Mouse (Mus musculus) testis, adult 2 months (tissue): ENCODE measurements around the gene Itga3. TPM values are rescaled to one million over a fixed set of nuclear protein-coding genes. Genes with fewer than 3 reads are reported as not detected.
"Not testable (repeated sequence)": the region's sequence is repeated elsewhere in the genome, so short reads cannot be mapped to it uniquely, and the experiment has no call there.

ENCODE experiments used
- H3K27ac ChIP-seq: fragments of 200-500 bp; 2 replicates; pipeline ENCODE4 v1.5.1; 2012; ENCODE audit warnings: low read depth, low read length; ENCODE audit not compliant: control insufficient read depth, insufficient read depth
- H3K27me3 ChIP-seq: fragments of 200-500 bp; 2 replicates; pipeline ENCODE4 v1.6.1; 2012; ENCODE audit warnings: mild to moderate bottlenecking, low read length, moderate library complexity; ENCODE audit not compliant: control insufficient read depth, insufficient read depth
- H3K36me3 ChIP-seq: fragments of 200-500 bp; 2 replicates; pipeline ENCODE4 v1.6.1; 2012; ENCODE audit warnings: mild to moderate bottlenecking, low read length; ENCODE audit not compliant: control insufficient read depth, insufficient read depth
- H3K4me1 ChIP-seq: fragments of 200-500 bp; 2 replicates; pipeline ENCODE4 v1.6.1; 2012; ENCODE audit warnings: low read length; ENCODE audit not compliant: control insufficient read depth, insufficient read depth
- H3K4me3 ChIP-seq: fragments of 200-500 bp; 2 replicates; pipeline ENCODE4 v1.5.1; 2012; ENCODE audit warnings: low read depth, mild to moderate bottlenecking, low read length, moderate library complexity, mixed read lengths; ENCODE audit not compliant: control insufficient read depth
- CTCF ChIP-seq: fragments of 200-500 bp; IDR thresholded peaks from 2 replicates; pipeline ENCODE4 v1.5.1; 2012; ENCODE audit warnings: low read depth, mild to moderate bottlenecking, inconsistent platforms, low read length, moderate library complexity; ENCODE audit not compliant: control insufficient read depth, insufficient read depth, insufficient replicate concordance
- POLR2A ChIP-seq: fragments of 200-500 bp; IDR thresholded peaks from 2 replicates; pipeline ENCODE4 v1.6.1; 2012; ENCODE audit warnings: low read depth, mild to moderate bottlenecking, inconsistent platforms, low read length, moderate library complexity; ENCODE audit not compliant: control insufficient read depth
- polyA plus RNA-seq: library from polyadenylated mRNA; depleted of rRNA; stranded (reverse); fragments of >200 nt; gene quantifications from 2 replicates; pipeline ENCODE4 v1.2.3, GENCODE M21; 2012

Itga3 gene
- polyA plus RNA-seq, 1 experiment: 1.5 TPM

- Histone ChIP-seq H3K36me3 (no peaks in the 10 kb centered on the region), H3K27me3 (peaks cover 2% of the 10 kb centered on the region; the same call in 1 of the 2 replicates), H3K4me1 (peaks cover 18% of the 10 kb centered on the region), H3K4me3 (no peak overlapping the region), H3K27ac (no peak overlapping the region)
- TF ChIP-seq POLR2A (no peak), CTCF (no peak)
These were observed 64.5 kb downstream of the Itga3 start for GRCm38 (mm10) chr11:95012075-95012474.

- TF ChIP-seq POLR2A (no peak), CTCF (no peak)
- H3K27me3 ChIP-seq: peaks cover 2% of the 10 kb centered on the region; the same call in 1 of the 2 replicates
- H3K4me1 ChIP-seq: peaks cover 21% of the 10 kb centered on the region
- H3K36me3 ChIP-seq: no peaks in the 10 kb centered on the region
- H3K4me3 ChIP-seq: no peak overlapping the region
- H3K27ac ChIP-seq: no peak overlapping the region
These were observed 65.2 kb downstream of the Itga3 start for GRCm38 (mm10) chr11:95011416-95011815.

- not testable (repeated sequence) for H3K36me3 ChIP-seq, H3K27me3 ChIP-seq, H3K4me3 ChIP-seq, H3K27ac ChIP-seq
- peaks cover 26% of the 10 kb centered on the region for H3K4me1 ChIP-seq
These were observed 65.7 kb downstream of the Itga3 start for GRCm38 (mm10) chr11:95010841-95011403.

GRCm38 (mm10) chr11:95010141-95010739, 66.4 kb downstream of the Itga3 start:
- no peak overlapping the region for H3K27ac ChIP-seq

GRCm38 (mm10) chr11:95009629-95010014, 67.0 kb downstream of the Itga3 start, which contains the start of gene Samd14:
Gene Samd14, plus strand, starts transcription at chr11:95009879.
- H3K4me1 ChIP-seq: peaks cover 27% of the 10 kb centered on the region
- H3K4me3 ChIP-seq: peak within 1 kb of the TSS; percentile 79
- peaks cover 2% of the 10 kb centered on the region; the same call in 1 of the 2 replicates for H3K27me3 ChIP-seq
- TF ChIP-seq POLR2A (no peak), CTCF (no peak)
- no peak within 1 kb of the TSS for H3K27ac ChIP-seq
- no peaks in the 10 kb centered on the region for H3K36me3 ChIP-seq

More at GRCm38 (mm10) chr11:95010141-95010739, 66.4 kb downstream of the Itga3 start:
- Histone ChIP-seq H3K4me3 (peak overlapping the region; percentile 46), H3K36me3 (no peaks in the 10 kb centered on the region), H3K27me3 (peaks cover 2% of the 10 kb centered on the region; the same call in 1 of the 2 replicates), H3K4me1 (peaks cover 27% of the 10 kb centered on the region)
- TF ChIP-seq CTCF: no peak

- TF ChIP-seq POLR2A: no peak
- no peak for TF ChIP-seq CTCF
- peaks cover 2% of the 10 kb centered on the region; the same call in 1 of the 2 replicates for H3K27me3 ChIP-seq
- H3K36me3 ChIP-seq: no peaks in the 10 kb centered on the region
- no peak overlapping the region for H3K27ac ChIP-seq
- H3K4me3 ChIP-seq: peak overlapping the region; percentile 79
- peaks cover 27% of the 10 kb centered on the region for H3K4me1 ChIP-seq
These were observed 67.7 kb downstream of the Itga3 start for GRCm38 (mm10) chr11:95008661-95009628.

- Histone ChIP-seq H3K36me3 (no peaks in the 10 kb centered on the region), H3K4me3 (no peak overlapping the region), H3K27ac (no peak overlapping the region), H3K4me1 (peaks cover 27% of the 10 kb centered on the region), H3K27me3 (peaks cover 2% of the 10 kb centered on the region; the same call in 1 of the 2 replicates)
- TF ChIP-seq CTCF (no peak), POLR2A (no peak)
These were observed 69.2 kb downstream of the Itga3 start for GRCm38 (mm10) chr11:95007418-95007817.
